Mouse (Mus musculus) forebrain, embryonic 14.5 days (tissue): ENCODE measurements around the gene Gm4981. TPM values are rescaled to one million over a fixed set of nuclear protein-coding genes. Genes with fewer than 3 reads are reported as not detected.
"Not testable (repeated sequence)": the region's sequence is repeated elsewhere in the genome, so short reads cannot be mapped to it uniquely, and the experiment has no call there.

Source experiments
- ATAC-seq: fragments of 200-750 bp; cut with Nextera tagmentation; 2 replicates; pipeline ENCODE4 v1.8.0; 2017; ENCODE audit warnings: mild to moderate bottlenecking, moderate library complexity
- DNase-seq: peaks from one replicate; pipeline ENCODE4 v3.0.0-alpha.2; 2015; ENCODE audit warnings: low spot score
- H3K27ac ChIP-seq: fragments of 300-500 bp; sonication (generic); 2 replicates; pipeline ENCODE4 v1.5.1; 2014; ENCODE audit warnings: low read depth, mild to moderate bottlenecking, control low read depth, low read length, moderate library complexity
- H3K27me3 ChIP-seq: fragments of 300-500 bp; sonication (generic); replicated peaks from 2 replicates; pipeline ENCODE4 v1.6.1; 2014; ENCODE audit warnings: low read length, control low read depth, mixed read lengths; ENCODE audit not compliant: control insufficient read depth, insufficient read depth
- H3K36me3 ChIP-seq: fragments of 300-500 bp; sonication (generic); 2 replicates; pipeline ENCODE4 v1.6.1; 2014; ENCODE audit warnings: low read length, control low read depth; ENCODE audit not compliant: control insufficient read depth, insufficient read depth
- H3K4me1 ChIP-seq: fragments of 300-500 bp; sonication (generic); 2 replicates; pipeline ENCODE4 v1.6.1; 2014; ENCODE audit warnings: antibody characterized with exemption, low read length, control low read depth; ENCODE audit not compliant: control insufficient read depth, insufficient read depth
- H3K4me2 ChIP-seq: fragments of 300-500 bp; sonication (generic); 2 replicates; pipeline ENCODE4 v1.6.1; 2014; ENCODE audit warnings: mild to moderate bottlenecking, control low read depth, low read length
- H3K4me3 ChIP-seq: fragments of 300-500 bp; sonication (generic); 2 replicates; pipeline ENCODE4 v1.5.1; 2014; ENCODE audit warnings: low read depth, low read length, control low read depth
- H3K9ac ChIP-seq: fragments of 300-500 bp; sonication (generic); 2 replicates; pipeline ENCODE4 v1.6.1; 2014; ENCODE audit warnings: mild to moderate bottlenecking, low read length, control low read depth, moderate library complexity
- H3K9me3 ChIP-seq: fragments of 300-500 bp; sonication (generic); replicated peaks from 2 replicates; pipeline ENCODE4 v1.6.1; 2016; ENCODE audit warnings: low read length, control low read depth, mixed read lengths; ENCODE audit not compliant: control insufficient read depth
- WGBS: fragments of 180-500 bp; shearing (Covaris S2); extraction: QIAGEN DNeasy Blood & Tissue Kit; methylation state at CpG from one replicate; pipeline ENCODE4 v1.1.7; 2014; 5-methylcytosine and 5-hydroxymethylcytosine counted together
- polyA plus RNA-seq: library from polyadenylated mRNA; unstranded; fragments of >200 nt; fragmentation: Nextera tagmentation; extraction: Ambion mirVana; gene quantifications from 2 replicates; pipeline ENCODE4 v1.2.1, GENCODE M21; 2014

Gm4981 gene
- not detected in 2 replicates for polyA plus RNA-seq

DNA sequence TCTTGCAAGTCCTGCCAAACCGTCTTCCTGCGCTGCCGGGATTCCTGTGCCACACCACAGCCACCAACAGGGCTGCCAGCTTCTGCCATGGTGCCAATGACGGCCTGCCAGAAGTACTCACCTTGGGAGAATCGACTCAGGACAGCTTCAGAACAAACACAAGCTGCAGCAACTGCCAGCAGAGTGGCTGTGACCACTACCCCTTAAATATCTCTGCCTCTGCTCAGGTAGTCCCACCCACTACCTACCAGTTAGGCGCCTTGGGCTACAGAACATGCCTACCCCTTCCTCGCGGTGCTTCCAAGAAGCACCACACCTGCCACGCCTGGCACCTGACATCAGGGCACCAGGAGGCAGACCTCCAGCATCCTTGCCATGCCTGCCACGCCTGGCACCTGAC is at the start of gene Gm4981:
Gene Gm4981 (minus strand): TSS at position 89 of the 400 bp plus-strand sequence.
- DNase-seq (no peak), ATAC-seq (no peak)
- Histone ChIP-seq H3K9me3 (peaks cover 11% of the 10 kb centered on the region), H3K4me2 (no peak within 1 kb of the TSS), H3K36me3 (no peaks in the 10 kb centered on the region), H3K9ac (no peak within 1 kb of the TSS), H3K27me3 (no peaks in the 10 kb centered on the region), H3K27ac (no peak within 1 kb of the TSS), H3K4me1 (no peaks in the 10 kb centered on the region), H3K4me3 (no peak within 1 kb of the TSS)
- 90% methylated on average over 10 of the region's 10 CpGs for WGBS

DNA sequence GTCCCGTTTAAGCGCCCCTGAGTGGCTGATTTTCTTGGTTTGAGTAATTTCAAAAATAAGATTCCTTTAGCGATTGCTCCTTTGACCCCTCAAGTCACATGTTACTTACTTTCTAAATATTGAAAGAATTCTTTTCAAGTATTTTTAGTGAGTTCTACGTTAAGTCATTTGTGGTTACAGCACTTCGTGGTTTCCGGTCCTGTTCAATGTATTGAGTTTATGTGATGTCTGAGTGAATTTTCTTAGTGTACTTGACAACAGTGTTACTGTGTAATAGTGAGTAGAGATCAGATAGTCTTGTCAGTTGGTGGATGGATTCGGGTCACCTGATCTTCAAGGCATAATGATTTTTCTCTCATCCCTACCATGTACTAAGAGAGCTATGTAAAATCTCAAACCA is 45.7 kb upstream of the Gm4981 start:
- no peak overlapping the region for H3K27ac ChIP-seq
- H3K4me3 ChIP-seq = no peak overlapping the region
- no peaks in the 10 kb centered on the region for H3K4me1 ChIP-seq
- 93% methylated on average over 7 of the region's 7 CpGs for WGBS
- ATAC-seq (no peak), DNase-seq (no peak)
- H3K9me3 ChIP-seq = no peaks in the 10 kb centered on the region
- H3K4me2 ChIP-seq = no peak overlapping the region
- no peaks in the 10 kb centered on the region for H3K27me3 ChIP-seq
- H3K9ac ChIP-seq = no peak overlapping the region
- H3K36me3 ChIP-seq = peaks cover 60% of the 10 kb centered on the region

DNA sequence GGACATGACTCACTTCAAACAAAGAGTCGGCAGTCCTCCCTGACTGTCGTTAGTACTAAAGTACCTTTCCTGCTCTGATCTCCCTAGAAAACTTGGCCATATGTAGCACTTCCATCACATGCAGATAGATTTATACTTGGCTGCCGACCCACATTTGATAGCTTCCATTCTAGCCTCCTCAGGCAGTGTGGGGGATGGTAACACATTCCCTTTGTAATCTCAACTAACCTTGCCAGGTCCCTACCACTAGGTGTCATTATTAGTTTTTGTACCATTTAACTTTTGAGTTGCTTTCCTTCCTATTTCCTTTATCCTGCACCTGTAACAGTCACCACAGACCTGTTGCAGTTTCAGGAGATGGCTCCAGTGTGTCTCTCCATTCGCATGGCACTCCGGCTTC is 22.0 kb upstream of the Gm4981 start:
- 82% methylated on average over 5 of the region's 5 CpGs for WGBS
- Histone ChIP-seq H3K4me3 (no peak overlapping the region), H3K27ac (no peak overlapping the region), H3K9ac (no peak overlapping the region), H3K4me2 (no peak overlapping the region), H3K4me1 (peaks cover 4% of the 10 kb centered on the region; the same call in 1 of the 2 replicates), H3K36me3 (peaks cover 35% of the 10 kb centered on the region), H3K27me3 (no peaks in the 10 kb centered on the region), H3K9me3 (no peaks in the 10 kb centered on the region)
- ATAC-seq (no peak), DNase-seq (peak; percentile 10)

DNA sequence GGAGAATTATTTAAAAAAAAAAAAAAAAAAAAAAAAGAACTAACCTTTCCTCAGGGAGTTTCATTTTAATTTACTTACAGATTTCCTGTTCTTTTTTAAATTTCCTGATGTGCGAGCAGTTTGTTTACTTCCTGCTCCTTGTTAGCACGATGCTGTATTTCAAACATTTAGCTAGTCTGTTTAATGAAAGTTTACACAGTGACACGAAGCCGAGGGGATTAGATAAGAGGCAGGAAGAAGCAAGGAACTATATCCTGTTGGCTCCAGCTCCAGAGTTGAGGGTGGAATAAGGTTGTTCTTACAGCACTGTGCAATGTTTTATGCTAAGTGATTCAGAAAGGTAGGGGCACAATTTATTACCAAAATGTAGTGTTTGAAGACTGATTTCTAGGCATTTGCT is 19.5 kb upstream of the Gm4981 start:
- 8% methylated on average over 4 of the region's 4 CpGs for WGBS
- peak; percentile 8 for DNase-seq

DNA sequence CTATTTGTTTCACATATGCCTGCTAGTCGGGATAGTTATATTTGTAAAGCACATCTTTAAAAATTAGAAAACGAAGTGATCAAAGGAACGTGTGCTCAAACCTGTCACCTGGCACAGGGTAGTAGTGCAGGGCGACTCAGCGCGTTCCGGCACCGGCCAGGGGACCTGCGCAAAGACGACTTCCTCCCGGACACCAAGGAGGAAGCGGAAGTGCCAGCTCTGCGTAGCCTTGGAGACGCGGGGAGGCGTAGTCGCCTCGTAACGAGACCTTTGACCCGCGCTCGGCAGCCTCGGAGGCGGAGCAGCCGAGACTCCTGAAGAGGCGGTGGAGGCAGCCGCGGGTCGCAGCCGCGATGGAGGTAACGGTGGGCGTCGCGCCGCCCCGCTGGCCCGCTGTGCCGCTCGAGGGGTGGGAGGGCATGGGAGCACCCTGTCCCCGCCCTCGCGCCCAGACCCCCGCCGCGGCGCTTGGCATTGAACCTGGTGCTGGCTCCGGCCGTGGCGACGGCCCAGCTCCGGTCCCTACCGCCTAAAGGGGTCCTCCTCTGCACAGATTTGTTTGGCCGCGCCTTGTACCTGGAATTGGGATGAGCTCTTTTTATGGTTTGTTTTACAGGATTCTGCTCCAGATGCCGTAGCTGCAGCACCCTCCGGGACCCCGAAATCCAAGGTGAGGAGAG is 18.9 kb upstream of the Gm4981 start, which contains the start of gene Gcc2:
Gene Gcc2 (plus strand): TSS at position 285 of the 680 bp plus-strand sequence.
- under 1% methylated on average over 47 of the region's 58 CpGs for WGBS
- Histone ChIP-seq H3K9ac (peak within 1 kb of the TSS; percentile 87), H3K4me1 (peaks cover 4% of the 10 kb centered on the region; the same call in 1 of the 2 replicates), H3K36me3 (peaks cover 14% of the 10 kb centered on the region), H3K9me3 (no peaks in the 10 kb centered on the region), H3K4me3 (peak within 1 kb of the TSS; percentile 76), H3K27me3 (no peaks in the 10 kb centered on the region), H3K4me2 (peak within 1 kb of the TSS; percentile 57), H3K27ac (peak within 1 kb of the TSS; percentile 48)
- peak; percentile 99 for ATAC-seq
- peak; percentile 98 for DNase-seq

More for the DNA sequence above, 19.5 kb upstream of the Gm4981 start:
- Histone ChIP-seq H3K27me3 (no peaks in the 10 kb centered on the region), H3K9ac (peak overlapping the region; percentile 87), H3K27ac (no peak overlapping the region), H3K9me3 (no peaks in the 10 kb centered on the region), H3K4me3 (peak overlapping the region; percentile 76), H3K4me2 (peak overlapping the region; percentile 57), H3K36me3 (peaks cover 17% of the 10 kb centered on the region), H3K4me1 (peaks cover 4% of the 10 kb centered on the region; the same call in 1 of the 2 replicates)
- no peak for ATAC-seq

DNA sequence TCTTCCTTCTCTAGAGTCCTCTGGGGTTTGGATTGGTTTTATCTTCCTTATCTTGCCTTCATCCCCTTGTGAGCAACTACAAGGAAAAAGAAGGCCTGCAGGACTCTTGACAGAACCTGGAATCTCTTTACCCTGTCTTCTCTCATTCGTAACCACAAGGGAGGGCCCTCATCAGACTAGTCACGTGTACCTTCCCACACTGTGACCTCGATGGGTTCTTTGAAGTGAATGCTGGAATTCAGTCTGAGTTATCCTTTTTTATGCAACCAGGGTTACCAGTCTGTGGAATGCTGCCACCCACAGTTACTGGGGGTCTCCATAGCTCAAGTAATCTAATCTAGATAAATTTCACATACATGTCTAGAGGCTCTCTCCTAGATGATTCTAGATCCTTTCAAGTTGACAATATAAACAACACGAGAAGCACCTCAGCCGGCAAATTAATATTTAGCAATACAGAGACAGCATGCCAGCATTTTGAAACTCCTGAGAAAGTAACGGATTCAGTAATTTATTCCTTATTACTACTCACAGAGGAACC is 18.2 kb upstream of the Gm4981 start:
- Histone ChIP-seq H3K4me3 (peak overlapping the region; percentile 76), H3K27ac (no peak overlapping the region), H3K4me1 (peaks cover 4% of the 10 kb centered on the region; the same call in 1 of the 2 replicates), H3K27me3 (no peaks in the 10 kb centered on the region), H3K36me3 (peaks cover 9% of the 10 kb centered on the region), H3K9me3 (no peaks in the 10 kb centered on the region), H3K4me2 (peak overlapping the region; percentile 57), H3K9ac (peak overlapping the region; percentile 87)
- ATAC-seq = peak; percentile 22
- WGBS = 30% methylated on average over 6 of the region's 6 CpGs
- DNase-seq = peak; percentile 16

DNA sequence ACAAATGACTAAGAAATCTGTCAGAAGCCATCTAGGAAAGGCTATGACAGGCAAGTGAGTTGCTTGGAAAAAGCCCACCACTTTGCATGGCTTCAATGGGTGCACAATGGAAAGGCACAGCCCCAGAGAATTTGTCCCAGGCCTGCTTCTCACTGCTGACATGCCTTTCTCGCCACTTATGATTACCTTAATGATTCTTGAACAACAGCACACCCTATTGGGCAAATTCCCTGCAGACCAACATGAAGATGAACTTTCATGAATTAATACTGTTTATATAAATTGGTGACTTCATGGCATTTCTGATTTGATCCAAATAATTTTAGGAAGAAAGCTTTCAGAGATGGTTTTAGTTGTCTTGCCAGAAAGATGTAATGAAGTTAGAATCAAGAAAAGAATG is 13.0 kb upstream of the Gm4981 start:
- Histone ChIP-seq H3K36me3 (no peaks in the 10 kb centered on the region), H3K4me1 (no peaks in the 10 kb centered on the region), H3K27me3 (no peaks in the 10 kb centered on the region), H3K4me3 (no peak overlapping the region), H3K9ac (no peak overlapping the region), H3K27ac (no peak overlapping the region), H3K4me2 (no peak overlapping the region), H3K9me3 (no peaks in the 10 kb centered on the region)
- DNase-seq (no peak), ATAC-seq (no peak)
- WGBS = 23% methylated on average over 1 of the region's 1 CpGs

DNA sequence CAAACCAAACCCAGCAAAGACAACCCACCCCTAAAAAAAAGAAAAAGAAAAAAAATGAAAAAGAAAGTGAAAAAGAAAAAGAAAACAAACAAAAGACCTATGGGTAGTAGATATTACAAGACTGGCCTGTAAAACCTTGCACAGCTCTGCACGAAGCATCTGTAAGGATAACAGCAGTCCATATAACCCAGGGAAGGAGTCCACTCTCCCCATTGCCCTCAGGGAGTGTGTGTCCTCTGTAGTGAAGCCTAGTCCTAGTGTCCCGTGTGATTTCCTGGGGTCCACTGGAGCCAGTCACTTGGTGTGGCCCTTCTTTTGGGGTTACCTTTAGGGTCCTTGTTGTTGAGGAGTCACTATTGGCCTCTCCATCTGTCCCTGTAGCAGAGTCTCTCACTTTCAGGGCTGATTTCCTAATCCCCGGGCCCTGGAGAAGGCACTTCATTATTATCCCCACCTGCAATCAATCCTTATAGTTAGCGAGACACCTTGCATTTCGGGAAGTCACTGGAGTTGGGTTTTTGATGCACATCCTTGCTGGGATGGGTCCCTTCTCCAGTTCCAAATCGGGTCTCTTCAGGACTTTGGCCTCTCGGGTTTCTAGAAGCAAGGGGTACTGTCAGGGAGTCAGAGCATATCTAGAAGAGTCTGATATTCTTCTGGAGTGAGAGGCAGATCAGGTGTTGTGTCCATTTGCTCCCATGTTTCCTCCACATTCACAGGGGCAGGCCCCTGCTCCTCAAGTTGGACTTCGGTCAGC is 2.7 kb upstream of the Gm4981 start:
- H3K9me3 ChIP-seq, H3K27ac ChIP-seq, H3K9ac ChIP-seq, H3K36me3 ChIP-seq, H3K27me3 ChIP-seq, DNase-seq, H3K4me1 ChIP-seq, H3K4me3 ChIP-seq, H3K4me2 ChIP-seq: not testable (repeated sequence)
- 82% methylated on average over 7 of the region's 8 CpGs for WGBS
- peak; percentile 65; the same call in 1 of the 2 replicates for ATAC-seq
